Mouse (Mus musculus): Measurements from ENCODE around the gene Fstl4. TPM values are rescaled to one million over a fixed set of nuclear protein-coding genes. Genes with fewer than 3 reads are reported as not detected.

Gene Fstl4
- polyA plus RNA-seq, 1 experiment from 2014 or later: 1.7 TPM

GRCm38 (mm10) chr11:53097331-53097730 lies 332.9 kb downstream of the Fstl4 start:
- no peak for ATAC-seq (ENCODE audit: insufficient number of reproducible peaks, insufficient read depth, low FRiP score, low read depth)
- H3K4me2 ChIP-seq (replicated peaks; ENCODE audit: low read depth, low read length): no peak overlapping the region
- no peaks in the 10 kb centered on the region for H3K36me3 ChIP-seq (ENCODE audit: control insufficient read depth, insufficient read depth, low read length)
- peaks cover 7% of the 10 kb centered on the region; the same call in 1 of the 2 replicates for H3K4me1 ChIP-seq (ENCODE audit: control insufficient read depth, insufficient read depth, low read length)
- WGBS: 78% methylated on average over 8 of the region's 8 CpGs
- H3K4me3 ChIP-seq (ENCODE audit: low read depth, low read length): no peak overlapping the region
- H3K9me3 ChIP-seq (ENCODE audit: control insufficient read depth, low read depth, low read length): no peaks in the 10 kb centered on the region
- H3K27me3 ChIP-seq (ENCODE audit: control insufficient read depth, insufficient read depth, low read length): no peaks in the 10 kb centered on the region
- H3K9ac ChIP-seq (replicated peaks; ENCODE audit: low read depth, low read length): no peak overlapping the region
- no peak overlapping the region for H3K27ac ChIP-seq (ENCODE audit: low read length)

DNA sequence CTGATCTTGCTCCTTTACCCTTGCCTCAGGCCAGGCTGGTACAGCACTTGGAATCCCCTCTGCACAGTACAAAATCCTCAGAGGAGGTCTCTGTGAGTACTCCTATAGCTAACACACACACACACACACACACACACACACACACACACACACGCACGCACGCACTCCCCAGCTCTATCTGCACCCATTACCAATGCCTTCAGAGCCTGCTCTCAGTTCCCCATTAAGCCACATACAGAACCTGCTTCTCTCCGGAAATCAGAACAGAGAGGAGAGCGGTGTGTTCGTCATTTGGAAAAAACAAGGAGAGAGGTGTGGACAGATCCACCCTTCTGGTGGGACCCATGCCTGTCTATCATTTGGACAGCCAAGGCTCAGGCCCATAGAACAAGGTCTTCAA lies 333.4 kb downstream of the Fstl4 start:
- ATAC-seq (ENCODE audit: insufficient number of reproducible peaks, insufficient read depth, low FRiP score, low read depth): no peak
- 0 out of 2 replicates have a peak, but pooled peaks cover 7% of the 10 kb centered on the region for H3K4me1 ChIP-seq (ENCODE audit: control insufficient read depth, insufficient read depth, low read length)
- H3K4me3 ChIP-seq (ENCODE audit: low read depth, low read length): no peak overlapping the region
- no peaks in the 10 kb centered on the region for H3K27me3 ChIP-seq (ENCODE audit: control insufficient read depth, insufficient read depth, low read length)
- WGBS: 86% methylated on average over 6 of the region's 6 CpGs
- H3K27ac ChIP-seq (ENCODE audit: low read length): no peak overlapping the region
- H3K9ac ChIP-seq (replicated peaks; ENCODE audit: low read depth, low read length): no peak overlapping the region
- no peak overlapping the region for H3K4me2 ChIP-seq (replicated peaks; ENCODE audit: low read depth, low read length)
- no peaks in the 10 kb centered on the region for H3K36me3 ChIP-seq (ENCODE audit: control insufficient read depth, insufficient read depth, low read length)
- no peaks in the 10 kb centered on the region for H3K9me3 ChIP-seq (ENCODE audit: control insufficient read depth, low read depth, low read length)

GRCm38 (mm10) chr11:53098780-53099198 lies 334.4 kb downstream of the Fstl4 start:
- ATAC-seq (ENCODE audit: insufficient number of reproducible peaks, insufficient read depth, low FRiP score, low read depth): peak; percentile 76
- Histone ChIP-seq H3K27me3 (ENCODE audit: control insufficient read depth, insufficient read depth, low read length) (no peaks in the 10 kb centered on the region), H3K4me3 (ENCODE audit: low read depth, low read length) (no peak overlapping the region), H3K4me1 (ENCODE audit: control insufficient read depth, insufficient read depth, low read length) (0 out of 2 replicates have a peak, but pooled peaks cover 7% of the 10 kb centered on the region), H3K9me3 (ENCODE audit: control insufficient read depth, low read depth, low read length) (no peaks in the 10 kb centered on the region), H3K36me3 (ENCODE audit: control insufficient read depth, insufficient read depth, low read length) (no peaks in the 10 kb centered on the region), H3K27ac (ENCODE audit: low read length) (no peak overlapping the region), H3K4me2 (replicated peaks; ENCODE audit: low read depth, low read length) (no peak overlapping the region), H3K9ac (replicated peaks; ENCODE audit: low read depth, low read length) (no peak overlapping the region)
- WGBS: 39% methylated on average over 3 of the region's 3 CpGs

- H3K27ac ChIP-seq (ENCODE audit: low read length): no peak overlapping the region
- no peaks in the 10 kb centered on the region for H3K9me3 ChIP-seq (ENCODE audit: control insufficient read depth, low read depth, low read length)
- H3K9ac ChIP-seq (replicated peaks; ENCODE audit: low read depth, low read length): no peak overlapping the region
- WGBS: 90% methylated on average over 5 of the region's 5 CpGs
- H3K36me3 ChIP-seq (ENCODE audit: control insufficient read depth, insufficient read depth, low read length): no peaks in the 10 kb centered on the region
- H3K4me2 ChIP-seq (replicated peaks; ENCODE audit: low read depth, low read length): no peak overlapping the region
- H3K4me3 ChIP-seq (ENCODE audit: low read depth, low read length): no peak overlapping the region
- no peaks in the 10 kb centered on the region for H3K27me3 ChIP-seq (ENCODE audit: control insufficient read depth, insufficient read depth, low read length)
- 0 out of 2 replicates have a peak, but pooled peaks cover 7% of the 10 kb centered on the region for H3K4me1 ChIP-seq (ENCODE audit: control insufficient read depth, insufficient read depth, low read length)
- ATAC-seq (ENCODE audit: insufficient number of reproducible peaks, insufficient read depth, low FRiP score, low read depth): no peak
Observed at GRCm38 (mm10) chr11:53099322-53099721, 334.9 kb downstream of the Fstl4 start.

DNA sequence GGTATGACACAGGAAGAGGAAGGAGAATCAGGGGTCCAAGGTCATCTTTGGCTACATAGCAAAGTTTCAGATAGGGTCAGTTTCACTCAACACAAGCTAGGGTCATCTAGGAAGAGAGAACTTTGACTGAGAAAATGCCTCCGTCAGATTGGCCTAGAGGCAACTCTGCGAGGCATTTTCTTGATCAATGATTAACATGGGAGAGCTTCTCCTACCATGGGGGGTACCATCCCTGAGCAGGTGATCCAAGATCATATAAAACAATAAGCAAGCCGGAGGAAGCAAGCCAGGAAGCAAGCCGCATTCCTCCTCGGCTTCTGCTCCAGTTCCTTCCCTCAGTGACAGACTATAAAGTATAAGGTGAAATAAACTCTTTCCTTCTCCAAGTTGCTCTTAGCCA lies 337.3 kb downstream of the Fstl4 start:
- 0 out of 2 replicates have a peak, but pooled peaks cover 7% of the 10 kb centered on the region for H3K4me1 ChIP-seq (ENCODE audit: control insufficient read depth, insufficient read depth, low read length)
- WGBS: 80% methylated on average over 5 of the region's 5 CpGs
- H3K4me3 ChIP-seq (ENCODE audit: low read depth, low read length): no peak overlapping the region
- no peak overlapping the region for H3K4me2 ChIP-seq (replicated peaks; ENCODE audit: low read depth, low read length)
- no peaks in the 10 kb centered on the region for H3K36me3 ChIP-seq (ENCODE audit: control insufficient read depth, insufficient read depth, low read length)
- no peak overlapping the region for H3K27ac ChIP-seq (ENCODE audit: low read length)
- no peak overlapping the region for H3K9ac ChIP-seq (replicated peaks; ENCODE audit: low read depth, low read length)
- no peaks in the 10 kb centered on the region for H3K9me3 ChIP-seq (ENCODE audit: control insufficient read depth, low read depth, low read length)
- ATAC-seq (ENCODE audit: insufficient number of reproducible peaks, insufficient read depth, low FRiP score, low read depth): no peak
- H3K27me3 ChIP-seq (ENCODE audit: control insufficient read depth, insufficient read depth, low read length): no peaks in the 10 kb centered on the region

DNA sequence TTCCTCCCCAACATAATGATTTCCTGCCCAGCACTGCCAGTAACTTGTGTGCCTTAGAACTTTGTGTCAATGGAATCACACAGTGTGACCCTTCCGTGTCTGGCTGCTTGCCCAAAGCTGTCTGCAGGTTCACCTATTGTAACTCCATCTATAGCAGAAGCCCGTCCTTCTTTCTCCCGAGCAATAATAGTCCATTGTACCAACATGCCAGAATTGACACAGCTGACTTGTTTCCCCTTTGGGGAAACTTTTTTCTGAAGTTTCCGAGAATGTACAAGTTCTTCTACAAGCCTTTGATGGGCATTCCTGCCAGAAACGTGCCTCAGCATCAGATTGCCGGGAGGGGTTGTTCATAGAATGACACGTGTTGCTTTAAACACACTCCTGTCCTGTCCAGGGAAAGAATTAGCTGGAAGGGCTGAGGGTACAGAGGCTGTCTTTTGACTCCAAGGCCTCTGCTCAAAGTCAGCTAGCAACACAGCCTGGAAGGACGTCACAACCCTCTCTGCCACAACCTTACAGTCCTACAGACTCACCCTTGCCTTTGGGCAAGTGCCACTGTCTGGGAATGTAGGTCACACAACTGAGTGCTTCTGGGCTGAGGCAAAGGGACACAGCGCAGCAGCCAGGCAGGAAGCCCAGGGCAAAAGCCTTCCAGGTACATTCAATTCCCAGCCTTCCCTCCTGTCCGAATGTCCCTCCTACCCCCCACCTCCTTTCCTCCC lies 339.3 kb downstream of the Fstl4 start:
- WGBS: 64% methylated on average over 10 of the region's 10 CpGs
- no peak overlapping the region for H3K9ac ChIP-seq (replicated peaks; ENCODE audit: low read depth, low read length)
- no peaks in the 10 kb centered on the region for H3K9me3 ChIP-seq (ENCODE audit: control insufficient read depth, low read depth, low read length)
- no peaks in the 10 kb centered on the region for H3K27me3 ChIP-seq (ENCODE audit: control insufficient read depth, insufficient read depth, low read length)
- H3K4me3 ChIP-seq (ENCODE audit: low read depth, low read length): no peak overlapping the region
- H3K36me3 ChIP-seq (ENCODE audit: control insufficient read depth, insufficient read depth, low read length): no peaks in the 10 kb centered on the region
- ATAC-seq (ENCODE audit: insufficient number of reproducible peaks, insufficient read depth, low FRiP score, low read depth): no peak
- H3K4me2 ChIP-seq (replicated peaks; ENCODE audit: low read depth, low read length): no peak overlapping the region
- H3K4me1 ChIP-seq (ENCODE audit: control insufficient read depth, insufficient read depth, low read length): 0 out of 2 replicates have a peak, but pooled peaks cover 3% of the 10 kb centered on the region
- H3K27ac ChIP-seq (ENCODE audit: low read length): no peak overlapping the region

- no peak overlapping the region for H3K9ac ChIP-seq (replicated peaks; ENCODE audit: low read depth, low read length)
- H3K27ac ChIP-seq (ENCODE audit: low read length): no peak overlapping the region
- ATAC-seq (ENCODE audit: insufficient number of reproducible peaks, insufficient read depth, low FRiP score, low read depth): no peak
- no peaks in the 10 kb centered on the region for H3K9me3 ChIP-seq (ENCODE audit: control insufficient read depth, low read depth, low read length)
- no peak overlapping the region for H3K4me3 ChIP-seq (ENCODE audit: low read depth, low read length)
- no peaks in the 10 kb centered on the region for H3K4me1 ChIP-seq (ENCODE audit: control insufficient read depth, insufficient read depth, low read length)
- no peak overlapping the region for H3K4me2 ChIP-seq (replicated peaks; ENCODE audit: low read depth, low read length)
- H3K36me3 ChIP-seq (ENCODE audit: control insufficient read depth, insufficient read depth, low read length): no peaks in the 10 kb centered on the region
- no peaks in the 10 kb centered on the region for H3K27me3 ChIP-seq (ENCODE audit: control insufficient read depth, insufficient read depth, low read length)
- WGBS: 70% methylated on average over 5 of the region's 5 CpGs
Observed at GRCm38 (mm10) chr11:53107706-53108105, 343.3 kb downstream of the Fstl4 start.

- WGBS: 81% methylated on average over 6 of the region's 6 CpGs
- no peaks in the 10 kb centered on the region for H3K27me3 ChIP-seq (ENCODE audit: control insufficient read depth, insufficient read depth, low read length)
Observed at GRCm38 (mm10) chr11:53108798-53109197, 344.4 kb downstream of the Fstl4 start.

More at GRCm38 (mm10) chr11:53108798-53109197, 344.4 kb downstream of the Fstl4 start:
- H3K4me1 ChIP-seq (ENCODE audit: control insufficient read depth, insufficient read depth, low read length): no peaks in the 10 kb centered on the region
- no peak overlapping the region for H3K9ac ChIP-seq (replicated peaks; ENCODE audit: low read depth, low read length)
- no peaks in the 10 kb centered on the region for H3K36me3 ChIP-seq (ENCODE audit: control insufficient read depth, insufficient read depth, low read length)
- no peak overlapping the region for H3K4me3 ChIP-seq (ENCODE audit: low read depth, low read length)
- H3K27ac ChIP-seq (ENCODE audit: low read length): no peak overlapping the region
- no peak for ATAC-seq (ENCODE audit: insufficient number of reproducible peaks, insufficient read depth, low FRiP score, low read depth)
- no peak overlapping the region for H3K4me2 ChIP-seq (replicated peaks; ENCODE audit: low read depth, low read length)
- H3K9me3 ChIP-seq (ENCODE audit: control insufficient read depth, low read depth, low read length): no peaks in the 10 kb centered on the region

Measured in stomach, embryonic 14.5 days (tissue).